8 mouse cellular contexts compared by ENCODE assay signal in genomic region chr4:46535094-46535830, GRCm38 (mm10). TPM values are rescaled to one million over a fixed set of nuclear protein-coding genes. Genes with fewer than 3 reads are reported as not detected.
A peak's percentile ranks its signal among the peaks of the same experiment; 100 is the strongest.
DNase-seq lines count a peak whose midpoint lies in the region; ATAC-seq and TF ChIP-seq lines count a peak whose summit lies in the region.

No protein-coding gene starts in this region.

- peaks cover 2% of the 10 kb centered on the region; the same call in 1 of the 2 replicates for H3K27me3 ChIP-seq in cerebellum, adult 2 months (ENCODE audit: control insufficient read depth, insufficient read depth, low read length)
- H3K27me3 ChIP-seq in hindbrain, embryonic 10.5 days (ENCODE audit: insufficient read depth, poor library complexity, severe bottlenecking) = peaks cover 86% of the 10 kb centered on the region

- TF ChIP-seq CTCF in cerebellum, adult 2 months (IDR thresholded peaks at IDR 0.05; ENCODE audit: borderline replicate concordance, insufficient read depth, low read depth, low read length) = no peak
- no peak for TF ChIP-seq CTCF in bone marrow, adult 2 months (IDR thresholded peaks at IDR 0.05; ENCODE audit: control insufficient read depth, insufficient read depth, low read length)

- 46% methylated on average over 16 of the region's 16 CpGs for WGBS in cerebellum, adult 2 months
- WGBS in bone marrow, adult 2 months = under 1% methylated on average over 16 of the region's 16 CpGs
- 7% methylated on average over 16 of the region's 16 CpGs for WGBS in hindbrain, embryonic 10.5 days

- no peaks in the 10 kb centered on the region for H3K36me3 ChIP-seq in hindbrain, embryonic 10.5 days

- no peak for DNase-seq in cerebellum, adult 2 months
- DNase-seq in cerebellum, postnatal 10 days = no peak
- no peak for DNase-seq in hindbrain, embryonic 10.5 days (ENCODE audit: low spot score)
- DNase-seq in lung, adult 18-20 months = peak; percentile 33 to 48
- no peak for DNase-seq in urinary bladder, adult 18-20 months (ENCODE audit: low spot score in 2 of 2)
- no peak for DNase-seq in gastrocnemius, adult 18-20 months (ENCODE audit: low spot score)

- no peak for TF ChIP-seq POLR2A in cerebellum, adult 2 months (IDR thresholded peaks at IDR 0.05; ENCODE audit: borderline replicate concordance, insufficient read depth, low read length)
- no peak for TF ChIP-seq POLR2A in bone marrow, adult 2 months (IDR thresholded peaks at IDR 0.05; ENCODE audit: borderline replicate concordance, control insufficient read depth, low read depth, low read length)

- H3K9me3 ChIP-seq in hindbrain, embryonic 10.5 days = no peaks in the 10 kb centered on the region

- ATAC-seq in neutrophil, adult 5-6 weeks (ENCODE audit: extremely low read depth, insufficient number of reproducible peaks, low FRiP score, poor library complexity, severe bottlenecking) = peak; percentile 63; the same call in 1 of the 2 replicates

- H3K27ac ChIP-seq in cerebellum, adult 2 months (ENCODE audit: insufficient read depth, low read length) = no peak overlapping the region
- peak overlapping the region; percentile 87 for H3K27ac ChIP-seq in bone marrow, adult 2 months (ENCODE audit: control insufficient read depth, insufficient read depth, low read depth, low read length, poor library complexity)
- H3K27ac ChIP-seq in hindbrain, embryonic 10.5 days = no peak overlapping the region

- H3K4me3 ChIP-seq in cerebellum, adult 2 months (replicated peaks; ENCODE audit: insufficient read depth, low read depth, low read length) = peak overlapping the region; percentile 50
- H3K4me3 ChIP-seq in bone marrow, adult 2 months (replicated peaks; ENCODE audit: control insufficient read depth, low read depth, low read length) = peak overlapping the region; percentile 76
- H3K4me3 ChIP-seq in hindbrain, embryonic 10.5 days = peak overlapping the region; percentile 56

- no peaks in the 10 kb centered on the region for H3K4me1 ChIP-seq in cerebellum, adult 2 months (ENCODE audit: control insufficient read depth, insufficient read depth, low read length)
- H3K4me1 ChIP-seq in bone marrow, adult 2 months (ENCODE audit: control insufficient read depth, insufficient read depth, low read length) = peaks cover 6% of the 10 kb centered on the region
- peaks cover 24% of the 10 kb centered on the region for H3K4me1 ChIP-seq in hindbrain, embryonic 10.5 days (replicated peaks)

RNA-seq across cellular contexts. Expression of gene Trim14, which starts 0.7 kb away (rescaled TPM):
- 0.69 and 1.1 TPM in 2 replicates for polyA plus RNA-seq in cerebellum, adult 2 months (2012; rRNA removed)
- 4.7 and 4.8 TPM in 2 replicates for polyA plus RNA-seq in bone marrow, adult 2 months (2011; ENCODE audit: insufficient read depth, insufficient read length, low replicate concordance, missing spikeins)
- polyA plus RNA-seq in hindbrain, embryonic 10.5 days (2016; fragmentation: Nextera tagmentation; extraction: Ambion mirVana) = 0.94 and 1.2 TPM in 2 replicates
- 64.6 and 79.0 TPM in 2 replicates for total RNA-seq in neutrophil, adult 5-6 weeks (2017)
- total RNA-seq in gastrocnemius, adult 18-20 months (2021) = under 1 TPM; 0.50 to 0.76 TPM

RNA-seq across cellular contexts. Expression of gene Nans, which starts 46.2 kb away (rescaled TPM):
- polyA plus RNA-seq in cerebellum, adult 2 months (2012; rRNA removed) = 29.0 and 30.3 TPM in 2 replicates
- polyA plus RNA-seq in bone marrow, adult 2 months (2011; ENCODE audit: insufficient read depth, insufficient read length, low replicate concordance, missing spikeins) = 28.9 and 33.9 TPM in 2 replicates
- 79.1 and 80.5 TPM in 2 replicates for polyA plus RNA-seq in hindbrain, embryonic 10.5 days (2016; fragmentation: Nextera tagmentation; extraction: Ambion mirVana)
- total RNA-seq in neutrophil, adult 5-6 weeks (2017) = 19.1 and 20.1 TPM in 2 replicates
- 10 to 100 TPM; 17.6 to 19.9 TPM for total RNA-seq in gastrocnemius, adult 18-20 months (2021)

Comparison
In these comparisons a context has a peak if more than half of its experiments do, and no peak if none do; other contexts are left out.
1. DNase-seq: peak in lung, adult 18-20 months (2 of 2); none in cerebellum, adult 2 months (0 of 2), cerebellum, postnatal 10 days (0 of 2), hindbrain, embryonic 10.5 days (single experiment), urinary bladder, adult 18-20 months (0 of 2) and gastrocnemius, adult 18-20 months (single experiment).
2. Peak in every context shown above with its lines, with median percentiles within 50 percentile points of each other: H3K4me3 ChIP-seq.